Mouse (Mus musculus): ENCODE measurements at regions not wholly inside any gene's neighbourhood (a gene's known extent, or its start where the extent isn't known, plus 50 kb on each side); places are given as distances from the start of the nearest gene placed in this dataset.

- no peak overlapping the region for H3K4me3 ChIP-seq (ENCODE audit: low read length)
- H3K4me2 ChIP-seq (ENCODE audit: low read depth, low read length) = no peak overlapping the region
- peak; percentile 71 for DNase-seq (ENCODE audit: low spot score)
- peak; percentile 77 for ATAC-seq
- H3K9me3 ChIP-seq (ENCODE audit: low read length) = no peaks in the 10 kb centered on the region
- no peaks in the 10 kb centered on the region for H3K36me3 ChIP-seq (ENCODE audit: insufficient read depth, low read length)
- peak overlapping the region; percentile 33 for H3K27ac ChIP-seq
- H3K4me1 ChIP-seq (ENCODE audit: insufficient read depth, low read length) = peaks cover 10% of the 10 kb centered on the region
- TF ChIP-seq CTCF (IDR thresholded peaks at IDR 0.05; ENCODE audit: low read depth) = no peak
- WGBS = 22% methylated on average over 2 of the region's 2 CpGs
- no peak overlapping the region for H3K9ac ChIP-seq (replicated peaks; ENCODE audit: low read length)
- no peaks in the 10 kb centered on the region for H3K27me3 ChIP-seq (ENCODE audit: insufficient read depth, low read length)
These were observed 206.3 kb upstream of the Nlrp1b start for GRCm38 (mm10) chr11:71436801-71437200.

GRCm38 (mm10) chr11:71439871-71440270 lies 209.3 kb upstream of the Nlrp1b start:
- WGBS = under 1% methylated on average over 17 of the region's 17 CpGs
- 0 out of 2 replicates have a peak overlapping the region, but pooled peaks have one; percentile 9 for H3K4me3 ChIP-seq (ENCODE audit: low read length)
- peak overlapping the region; percentile 75 for H3K27ac ChIP-seq
- peaks cover 10% of the 10 kb centered on the region for H3K4me1 ChIP-seq (ENCODE audit: insufficient read depth, low read length)
- peak; percentile 77 for DNase-seq (ENCODE audit: low spot score)
- no peak overlapping the region for H3K9ac ChIP-seq (replicated peaks; ENCODE audit: low read length)
- H3K4me2 ChIP-seq (ENCODE audit: low read depth, low read length) = peak overlapping the region; percentile 45
- no peaks in the 10 kb centered on the region for H3K9me3 ChIP-seq (ENCODE audit: low read length)
- ATAC-seq = peak; percentile 87
- no peaks in the 10 kb centered on the region for H3K36me3 ChIP-seq (ENCODE audit: insufficient read depth, low read length)
- no peak for TF ChIP-seq CTCF (IDR thresholded peaks at IDR 0.05; ENCODE audit: low read depth)
- H3K27me3 ChIP-seq (ENCODE audit: insufficient read depth, low read length) = no peaks in the 10 kb centered on the region

GRCm38 (mm10) chr11:71440392-71440791 lies 209.9 kb upstream of the Nlrp1b start:
- WGBS = 37% methylated on average over 10 of the region's 10 CpGs
- H3K9ac ChIP-seq (replicated peaks; ENCODE audit: low read length) = no peak overlapping the region
- H3K9me3 ChIP-seq (ENCODE audit: low read length) = no peaks in the 10 kb centered on the region
- H3K36me3 ChIP-seq (ENCODE audit: insufficient read depth, low read length) = no peaks in the 10 kb centered on the region
- no peak overlapping the region for H3K4me3 ChIP-seq (ENCODE audit: low read length)
- DNase-seq (ENCODE audit: low spot score) = peak; percentile 38
- ATAC-seq = no peak
- peaks cover 10% of the 10 kb centered on the region for H3K4me1 ChIP-seq (ENCODE audit: insufficient read depth, low read length)
- H3K27me3 ChIP-seq (ENCODE audit: insufficient read depth, low read length) = no peaks in the 10 kb centered on the region
- no peak for TF ChIP-seq CTCF (IDR thresholded peaks at IDR 0.05; ENCODE audit: low read depth)
- H3K27ac ChIP-seq = peak overlapping the region; percentile 75
- H3K4me2 ChIP-seq (ENCODE audit: low read depth, low read length) = peak overlapping the region; percentile 45

GRCm38 (mm10) chr11:71444056-71444455 lies 213.5 kb upstream of the Nlrp1b start:
- no peak overlapping the region for H3K27ac ChIP-seq
- H3K9me3 ChIP-seq (ENCODE audit: low read length) = no peaks in the 10 kb centered on the region
- ATAC-seq (no peak), DNase-seq (ENCODE audit: low spot score) (no peak)
- H3K9ac ChIP-seq (replicated peaks; ENCODE audit: low read length) = no peak overlapping the region
- no peaks in the 10 kb centered on the region for H3K27me3 ChIP-seq (ENCODE audit: insufficient read depth, low read length)
- no peak overlapping the region for H3K4me3 ChIP-seq (ENCODE audit: low read length)
- H3K36me3 ChIP-seq (ENCODE audit: insufficient read depth, low read length) = no peaks in the 10 kb centered on the region
- no peak for TF ChIP-seq CTCF (IDR thresholded peaks at IDR 0.05; ENCODE audit: low read depth)
- peaks cover 10% of the 10 kb centered on the region for H3K4me1 ChIP-seq (ENCODE audit: insufficient read depth, low read length)
- 29% methylated on average over 6 of the region's 6 CpGs for WGBS
- H3K4me2 ChIP-seq (ENCODE audit: low read depth, low read length) = no peak overlapping the region

- H3K9ac ChIP-seq (replicated peaks; ENCODE audit: low read length) = no peak overlapping the region
- no peak for ATAC-seq
- H3K36me3 ChIP-seq (ENCODE audit: insufficient read depth, low read length) = no peaks in the 10 kb centered on the region
- no peak overlapping the region for H3K4me3 ChIP-seq (ENCODE audit: low read length)
- no peaks in the 10 kb centered on the region for H3K27me3 ChIP-seq (ENCODE audit: insufficient read depth, low read length)
- DNase-seq (ENCODE audit: low spot score) = no peak
- no peak overlapping the region for H3K4me2 ChIP-seq (ENCODE audit: low read depth, low read length)
- 48% methylated on average over 5 of the region's 5 CpGs for WGBS
- no peak overlapping the region for H3K27ac ChIP-seq
- no peaks in the 10 kb centered on the region for H3K4me1 ChIP-seq (ENCODE audit: insufficient read depth, low read length)
- no peak for TF ChIP-seq CTCF (IDR thresholded peaks at IDR 0.05; ENCODE audit: low read depth)
- H3K9me3 ChIP-seq (ENCODE audit: low read length) = no peaks in the 10 kb centered on the region
These were observed 216.1 kb upstream of the Nlrp1b start for GRCm38 (mm10) chr11:71446641-71447040.

DNA sequence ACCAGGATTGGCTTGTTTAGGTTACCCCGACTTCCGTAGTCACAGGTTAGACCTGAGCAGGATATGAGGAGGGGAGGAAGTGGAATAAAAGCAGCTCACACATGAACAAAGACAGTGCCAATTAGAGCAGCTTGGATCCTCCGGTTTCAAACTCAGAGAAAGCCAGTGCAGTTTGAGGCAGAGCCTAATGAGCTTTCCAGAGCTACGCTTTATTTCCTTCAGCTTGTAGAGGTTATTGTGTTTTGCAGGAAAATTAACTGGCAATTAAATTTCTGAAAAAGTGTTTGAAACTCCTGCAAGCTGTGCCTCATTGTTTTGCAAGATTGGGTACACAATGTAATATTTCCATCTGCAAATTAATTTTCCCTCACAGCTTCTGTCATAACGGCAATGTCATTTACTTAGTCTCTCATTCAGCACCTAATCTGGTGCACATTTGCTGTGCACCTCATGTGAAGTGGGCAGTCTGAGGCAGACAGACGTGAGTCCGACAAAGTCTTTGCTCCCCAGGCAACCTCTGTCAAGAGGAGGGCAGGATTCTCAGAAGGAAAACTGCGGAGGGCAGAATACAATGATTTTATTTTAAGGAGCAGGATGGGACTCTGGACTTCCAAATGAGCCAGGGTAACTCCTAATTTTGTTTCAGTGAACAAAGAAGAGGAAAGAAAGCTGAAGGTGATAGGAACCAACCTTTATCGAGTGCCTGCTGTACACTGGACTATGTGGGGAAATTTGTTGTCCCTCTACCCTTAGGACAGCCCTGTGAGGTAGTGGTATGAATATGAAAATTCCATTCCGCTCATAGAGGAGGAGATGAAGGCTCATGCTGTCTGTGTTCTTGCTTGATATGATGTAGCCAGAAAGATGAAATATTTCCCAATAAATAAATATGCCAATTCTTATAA lies 217.6 kb upstream of the Nlrp1b start:
- TF ChIP-seq CTCF (IDR thresholded peaks at IDR 0.05; ENCODE audit: low read depth) = no peak
- Histone ChIP-seq H3K4me2 (ENCODE audit: low read depth, low read length) (no peak overlapping the region), H3K9me3 (ENCODE audit: low read length) (no peaks in the 10 kb centered on the region), H3K4me3 (ENCODE audit: low read length) (no peak overlapping the region), H3K9ac (replicated peaks; ENCODE audit: low read length) (no peak overlapping the region), H3K27me3 (ENCODE audit: insufficient read depth, low read length) (no peaks in the 10 kb centered on the region), H3K36me3 (ENCODE audit: insufficient read depth, low read length) (no peaks in the 10 kb centered on the region), H3K4me1 (ENCODE audit: insufficient read depth, low read length) (no peaks in the 10 kb centered on the region), H3K27ac (no peak overlapping the region)
- DNase-seq (ENCODE audit: low spot score) (peak; percentile 45), ATAC-seq (no peak)
- WGBS = 49% methylated on average over 10 of the region's 10 CpGs

DNA sequence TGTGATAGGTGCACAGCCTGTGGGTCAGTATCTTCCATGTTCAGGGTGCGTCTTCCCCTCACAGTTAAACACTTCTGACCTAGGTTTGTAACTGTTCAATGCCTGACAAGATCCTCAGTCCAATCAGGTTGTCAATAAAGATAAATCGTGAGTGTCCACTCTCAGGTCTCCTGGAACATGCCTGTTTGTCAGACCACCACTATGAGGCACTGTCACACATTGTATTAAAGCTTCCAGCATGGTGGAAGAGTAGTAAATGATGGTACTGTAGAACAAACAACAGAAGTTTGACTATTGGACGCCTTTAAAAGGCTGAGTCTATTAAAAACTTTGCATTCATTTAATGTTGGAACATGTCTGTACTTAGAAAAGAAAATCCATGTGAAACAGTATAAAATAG lies 249.6 kb upstream of the Nlrp1b start:
- WGBS = 72% methylated on average over 3 of the region's 3 CpGs
- no peaks in the 10 kb centered on the region for H3K27me3 ChIP-seq (ENCODE audit: insufficient read depth, low read length)

More for the DNA sequence above, 249.6 kb upstream of the Nlrp1b start:
- H3K4me2 ChIP-seq (ENCODE audit: low read depth, low read length) = no peak overlapping the region
- TF ChIP-seq CTCF (IDR thresholded peaks at IDR 0.05; ENCODE audit: low read depth) = peak; percentile 42
- no peak overlapping the region for H3K27ac ChIP-seq
- H3K4me3 ChIP-seq (ENCODE audit: low read length) = no peak overlapping the region
- DNase-seq (ENCODE audit: low spot score) = no peak
- H3K36me3 ChIP-seq (ENCODE audit: insufficient read depth, low read length) = no peaks in the 10 kb centered on the region
- ATAC-seq = no peak
- H3K4me1 ChIP-seq (ENCODE audit: insufficient read depth, low read length) = no peaks in the 10 kb centered on the region
- H3K9me3 ChIP-seq (ENCODE audit: low read length) = no peaks in the 10 kb centered on the region
- no peak overlapping the region for H3K9ac ChIP-seq (replicated peaks; ENCODE audit: low read length)
